Mouse (Mus musculus) right cerebral cortex, postnatal 14 days (tissue): ENCODE data around the gene Ltbp4.

Source experiments
- DNase-seq: peaks from one replicate; pipeline ENCODE4 v3.0.0; 2022

Ltbp4 gene

DNA sequence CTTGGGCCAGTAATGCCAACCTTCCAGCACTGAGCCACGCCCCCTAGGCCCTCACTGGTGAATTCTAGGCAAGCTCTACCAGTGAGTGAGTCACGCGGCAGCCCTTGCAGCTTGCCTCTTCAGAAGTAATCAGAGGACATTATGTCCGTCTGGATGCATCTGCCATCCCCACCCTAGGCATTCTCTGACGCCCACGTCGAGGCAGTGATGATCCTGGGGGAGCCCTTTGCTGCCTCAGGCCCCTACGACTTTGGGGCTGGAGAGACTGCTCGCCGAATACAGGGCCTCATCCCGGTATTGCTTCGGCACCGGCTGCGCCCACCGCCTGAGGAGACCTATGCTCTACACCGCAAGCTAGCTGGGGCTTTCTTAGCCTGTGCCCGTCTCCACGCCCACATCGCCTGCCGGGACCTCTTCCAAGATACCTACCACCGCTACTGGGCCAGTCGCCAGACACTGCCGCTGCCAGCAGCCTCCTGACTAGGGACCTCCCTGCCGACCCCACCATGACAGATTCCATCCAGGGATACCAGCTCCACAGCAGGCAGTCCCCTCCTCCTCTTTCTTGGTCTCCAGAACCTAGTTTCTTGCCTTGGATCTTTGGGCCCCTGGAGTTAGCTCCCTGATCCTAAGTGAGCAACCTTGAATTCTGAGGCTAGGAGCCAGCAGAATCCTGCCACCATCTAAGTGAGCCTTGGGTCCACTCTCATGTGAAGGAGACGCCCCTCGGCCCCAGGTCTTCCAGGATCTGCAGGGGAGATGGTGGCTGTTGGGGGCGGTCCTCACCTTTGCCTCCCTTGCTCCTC is 80.2 kb downstream of the Ltbp4 start:
- DNase-seq = peak; percentile 75

DNA sequence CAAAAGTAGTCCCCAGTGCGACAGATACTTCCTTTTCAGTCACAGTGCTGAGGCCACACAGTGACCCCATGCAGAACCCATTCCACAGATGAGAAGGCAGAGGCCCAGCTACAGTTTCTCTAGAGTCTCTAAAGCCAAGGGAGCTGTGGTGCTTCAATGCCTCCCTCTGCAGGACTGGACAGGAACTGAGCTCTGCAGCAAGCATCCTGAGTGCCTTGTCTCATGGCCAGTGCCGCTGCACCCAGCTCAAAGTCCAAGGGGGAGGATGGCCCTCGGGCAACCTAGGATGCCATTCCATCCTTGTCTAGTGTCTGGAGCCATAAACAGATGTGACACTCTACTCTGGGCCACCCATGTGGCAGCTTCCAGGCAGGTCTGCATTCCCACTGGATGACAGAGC is 81.8 kb downstream of the Ltbp4 start:
- no peak for DNase-seq
